Mouse (Mus musculus): ENCODE results near the gene Lpcat2. TPM values are rescaled to one million over a fixed set of nuclear protein-coding genes. Genes with fewer than 3 reads are reported as not detected.
A peak's percentile ranks its signal among the peaks of the same experiment; 100 is the strongest.

The Lpcat2 gene
- polyA plus RNA-seq, 1 experiment from 2014 or later: 3.5 TPM

DNA sequence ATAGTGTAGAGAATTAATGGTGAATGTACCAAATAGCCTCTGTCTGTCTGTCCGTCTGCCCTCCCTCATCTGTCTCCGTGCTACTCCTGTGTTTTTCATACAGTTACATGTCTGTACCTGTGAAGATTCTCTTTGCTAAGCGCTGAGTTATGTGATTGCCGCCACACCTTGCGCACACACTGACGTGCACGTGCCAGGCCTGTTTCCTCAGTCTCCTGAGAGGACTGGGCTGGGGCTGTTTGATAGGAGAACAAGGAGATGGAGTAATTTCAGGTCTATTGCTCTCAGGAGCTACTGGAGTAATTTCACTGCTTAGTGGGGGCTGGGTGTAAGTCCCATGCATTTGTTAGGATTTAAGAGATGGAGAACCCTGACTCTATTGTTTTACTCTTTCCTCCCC, 39.9 kb downstream of the Lpcat2 start:
- WGBS: 84% methylated on average over 7 of the region's 7 CpGs
- Histone ChIP-seq H3K9ac (no peak overlapping the region), H3K36me3 (no peaks in the 10 kb centered on the region), H3K4me1 (0 out of 2 replicates have a peak, but pooled peaks cover 5% of the 10 kb centered on the region), H3K4me3 (no peak overlapping the region), H3K27me3 (replicated peaks) (no peaks in the 10 kb centered on the region), H3K4me2 (no peak overlapping the region), H3K9me3 (no peaks in the 10 kb centered on the region), H3K27ac (replicated peaks) (no peak overlapping the region)
- no peak for ATAC-seq (ENCODE audit: extremely low read depth, insufficient number of reproducible peaks, low FRiP score, low TSS enrichment)

DNA sequence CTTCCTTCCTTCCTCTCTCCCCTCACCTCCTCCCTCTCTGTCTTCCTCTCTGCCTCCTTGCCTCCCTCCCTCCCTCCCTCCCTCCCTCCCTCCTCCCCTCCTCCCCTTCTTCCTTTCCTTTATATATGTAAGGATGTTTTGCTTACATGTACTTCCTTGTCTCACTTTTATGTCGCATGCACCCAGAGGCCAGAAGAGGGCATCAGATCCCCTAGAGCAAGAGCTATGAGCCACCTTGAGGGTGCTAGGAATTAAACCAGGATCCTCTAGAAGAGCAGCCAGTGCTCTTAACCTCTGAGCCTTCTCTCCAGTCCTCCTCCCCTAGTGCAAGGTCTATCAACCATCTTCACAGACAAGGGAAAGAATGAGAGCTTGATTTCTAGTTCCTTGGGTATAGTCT, 40.9 kb downstream of the Lpcat2 start:
- Histone ChIP-seq H3K4me1 (0 out of 2 replicates have a peak, but pooled peaks cover 5% of the 10 kb centered on the region), H3K9me3 (no peaks in the 10 kb centered on the region), H3K9ac (no peak overlapping the region), H3K27me3 (replicated peaks) (no peaks in the 10 kb centered on the region), H3K27ac (replicated peaks) (peak overlapping the region; percentile 75), H3K4me2 (no peak overlapping the region), H3K36me3 (no peaks in the 10 kb centered on the region), H3K4me3 (no peak overlapping the region)
- WGBS: 55% methylated on average over 1 of the region's 1 CpGs
- no peak for ATAC-seq (ENCODE audit: extremely low read depth, insufficient number of reproducible peaks, low FRiP score, low TSS enrichment)

DNA sequence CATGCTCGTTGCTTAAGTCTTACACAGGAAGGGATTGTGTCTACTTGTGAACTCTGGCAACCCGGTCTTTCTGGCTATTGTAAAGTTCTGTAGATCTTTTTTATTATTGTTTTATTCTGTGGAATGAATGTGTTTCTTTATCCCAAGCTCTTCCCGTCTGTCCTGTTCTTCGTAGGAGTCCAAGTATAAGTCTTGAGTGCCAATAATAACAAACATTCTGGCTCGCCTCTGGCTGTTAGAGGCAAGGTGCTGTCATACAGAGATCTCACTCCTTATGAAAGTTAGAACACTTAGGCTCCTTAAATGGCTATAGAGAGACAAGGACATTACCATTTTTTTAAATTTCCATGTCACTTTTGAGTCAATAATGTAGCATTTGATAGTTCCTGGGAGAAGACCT, 41.5 kb downstream of the Lpcat2 start:
- no peaks in the 10 kb centered on the region for H3K27me3 ChIP-seq (replicated peaks)
- WGBS: 50% methylated on average over 5 of the region's 5 CpGs
- no peak for ATAC-seq (ENCODE audit: extremely low read depth, insufficient number of reproducible peaks, low FRiP score, low TSS enrichment)
- 0 out of 2 replicates have a peak, but pooled peaks cover 5% of the 10 kb centered on the region for H3K4me1 ChIP-seq
- H3K9me3 ChIP-seq: no peaks in the 10 kb centered on the region
- no peaks in the 10 kb centered on the region for H3K36me3 ChIP-seq
- H3K27ac ChIP-seq (replicated peaks): peak overlapping the region; percentile 75
- no peak overlapping the region for H3K4me3 ChIP-seq
- H3K9ac ChIP-seq: no peak overlapping the region
- H3K4me2 ChIP-seq: no peak overlapping the region

DNA sequence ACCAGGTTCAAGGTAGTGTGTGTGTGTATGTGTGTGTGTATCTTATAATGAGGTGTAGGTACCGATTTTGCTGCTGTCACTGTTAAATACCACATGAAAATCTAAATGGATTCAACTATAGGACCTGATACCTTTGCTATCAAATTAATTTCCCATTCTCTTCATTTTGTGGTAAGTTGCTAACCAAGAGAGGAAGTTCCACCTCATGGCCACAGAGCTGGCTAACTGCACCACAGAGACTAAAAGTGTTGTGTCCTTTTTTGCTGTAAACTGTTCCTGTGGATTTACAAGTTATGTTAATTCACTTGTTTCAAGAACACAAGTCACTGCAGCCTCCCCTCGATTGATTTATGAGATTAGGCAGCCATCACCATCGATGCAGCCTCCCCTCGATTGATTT, 42.7 kb downstream of the Lpcat2 start:
- 0 out of 2 replicates have a peak, but pooled peaks cover 5% of the 10 kb centered on the region for H3K4me1 ChIP-seq

DNA sequence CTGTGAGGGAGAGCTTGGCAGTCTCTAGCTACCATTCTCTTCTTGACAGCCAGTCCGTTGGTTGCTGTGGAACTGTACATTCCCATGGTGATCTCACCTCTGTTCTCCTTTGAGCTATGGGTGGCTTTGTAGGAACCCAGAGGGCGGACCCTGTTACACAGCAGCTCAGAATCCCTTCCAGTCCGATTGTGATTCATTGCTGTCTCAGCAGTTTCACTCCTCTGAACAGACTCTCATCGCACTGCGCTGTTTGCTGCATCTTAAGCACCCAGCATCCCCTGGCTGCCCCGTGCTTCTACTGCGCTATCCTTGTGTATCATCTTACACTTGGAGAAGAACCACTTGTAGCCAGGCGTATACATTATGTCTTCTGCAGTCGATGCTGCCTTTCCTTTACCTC, 44.5 kb downstream of the Lpcat2 start:
- H3K27ac ChIP-seq (replicated peaks): no peak overlapping the region
- WGBS: 81% methylated on average over 9 of the region's 9 CpGs
- H3K9me3 ChIP-seq: no peaks in the 10 kb centered on the region
- no peaks in the 10 kb centered on the region for H3K36me3 ChIP-seq
- ATAC-seq (ENCODE audit: extremely low read depth, insufficient number of reproducible peaks, low FRiP score, low TSS enrichment): no peak
- no peak overlapping the region for H3K4me2 ChIP-seq
- H3K27me3 ChIP-seq (replicated peaks): no peaks in the 10 kb centered on the region
- H3K4me1 ChIP-seq: 0 out of 2 replicates have a peak, but pooled peaks cover 5% of the 10 kb centered on the region
- no peak overlapping the region for H3K4me3 ChIP-seq
- no peak overlapping the region for H3K9ac ChIP-seq

More for the DNA sequence above, 42.7 kb downstream of the Lpcat2 start:
- Histone ChIP-seq H3K27ac (replicated peaks) (0 out of 2 replicates have a peak overlapping the region, but pooled peaks have one; percentile 59), H3K27me3 (replicated peaks) (no peaks in the 10 kb centered on the region), H3K4me2 (no peak overlapping the region), H3K36me3 (no peaks in the 10 kb centered on the region), H3K9me3 (no peaks in the 10 kb centered on the region), H3K9ac (no peak overlapping the region), H3K4me3 (no peak overlapping the region)
- no peak for ATAC-seq (ENCODE audit: extremely low read depth, insufficient number of reproducible peaks, low FRiP score, low TSS enrichment)
- 79% methylated on average over 4 of the region's 4 CpGs for WGBS

DNA sequence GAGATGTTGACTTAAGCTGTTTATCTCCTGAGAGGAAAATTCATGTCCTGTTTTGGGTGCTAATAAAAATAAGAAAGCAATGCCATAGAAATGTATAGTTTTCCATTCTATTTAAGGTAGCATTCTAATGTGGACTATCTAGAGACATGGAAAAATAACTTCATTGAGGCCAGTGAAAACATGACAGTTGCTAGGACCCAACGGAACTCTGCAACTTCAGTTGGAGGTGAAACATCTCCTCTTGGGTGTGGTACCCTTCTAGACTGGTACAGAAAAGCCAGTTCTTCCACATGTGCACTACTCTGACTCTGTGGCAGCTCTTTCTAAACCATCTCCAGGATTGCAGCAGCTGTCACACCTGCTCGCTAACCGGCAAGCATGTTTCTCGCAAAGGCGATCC, 46.0 kb downstream of the Lpcat2 start, which contains the start of gene Capns2:
Capns2 (plus strand) TSS at position 301 of the 400 bp plus-strand sequence.
- Histone ChIP-seq H3K27ac (replicated peaks) (no peak within 1 kb of the TSS), H3K4me2 (no peak within 1 kb of the TSS), H3K36me3 (no peaks in the 10 kb centered on the region), H3K9me3 (no peaks in the 10 kb centered on the region), H3K4me3 (no peak within 1 kb of the TSS), H3K27me3 (replicated peaks) (no peaks in the 10 kb centered on the region), H3K4me1 (0 out of 2 replicates have a peak, but pooled peaks cover 5% of the 10 kb centered on the region), H3K9ac (no peak within 1 kb of the TSS)
- ATAC-seq (ENCODE audit: extremely low read depth, insufficient number of reproducible peaks, low FRiP score, low TSS enrichment): no peak
- WGBS: 90% methylated on average over 5 of the region's 5 CpGs

DNA sequence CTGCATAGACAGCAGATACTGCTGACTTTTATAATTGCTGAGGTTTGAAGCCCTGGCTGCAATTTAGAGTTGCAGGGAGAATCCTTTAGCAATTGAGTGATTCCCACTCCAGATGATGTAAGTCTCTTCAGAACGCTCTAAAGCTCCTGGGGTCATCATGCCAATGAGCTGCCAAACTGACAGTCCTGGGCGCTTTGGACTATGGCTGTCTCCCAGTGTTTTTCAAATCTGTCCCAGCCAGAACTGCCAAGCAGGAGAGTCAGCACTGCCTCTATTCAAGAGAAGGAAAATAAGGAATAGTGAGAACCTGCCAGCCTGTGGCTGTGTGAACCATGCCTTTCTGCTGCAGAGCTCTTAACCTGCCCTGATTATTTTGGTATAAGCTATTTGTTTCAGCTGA, 47.8 kb downstream of the Lpcat2 start:
- no peak overlapping the region for H3K27ac ChIP-seq (replicated peaks)
- no peaks in the 10 kb centered on the region for H3K36me3 ChIP-seq
- H3K27me3 ChIP-seq (replicated peaks): no peaks in the 10 kb centered on the region
- H3K9ac ChIP-seq: no peak overlapping the region
- WGBS: 69% methylated on average over 2 of the region's 2 CpGs
- H3K4me1 ChIP-seq: no peaks in the 10 kb centered on the region
- no peak overlapping the region for H3K4me2 ChIP-seq
- ATAC-seq (ENCODE audit: extremely low read depth, insufficient number of reproducible peaks, low FRiP score, low TSS enrichment): no peak
- H3K9me3 ChIP-seq: no peaks in the 10 kb centered on the region
- no peak overlapping the region for H3K4me3 ChIP-seq

DNA sequence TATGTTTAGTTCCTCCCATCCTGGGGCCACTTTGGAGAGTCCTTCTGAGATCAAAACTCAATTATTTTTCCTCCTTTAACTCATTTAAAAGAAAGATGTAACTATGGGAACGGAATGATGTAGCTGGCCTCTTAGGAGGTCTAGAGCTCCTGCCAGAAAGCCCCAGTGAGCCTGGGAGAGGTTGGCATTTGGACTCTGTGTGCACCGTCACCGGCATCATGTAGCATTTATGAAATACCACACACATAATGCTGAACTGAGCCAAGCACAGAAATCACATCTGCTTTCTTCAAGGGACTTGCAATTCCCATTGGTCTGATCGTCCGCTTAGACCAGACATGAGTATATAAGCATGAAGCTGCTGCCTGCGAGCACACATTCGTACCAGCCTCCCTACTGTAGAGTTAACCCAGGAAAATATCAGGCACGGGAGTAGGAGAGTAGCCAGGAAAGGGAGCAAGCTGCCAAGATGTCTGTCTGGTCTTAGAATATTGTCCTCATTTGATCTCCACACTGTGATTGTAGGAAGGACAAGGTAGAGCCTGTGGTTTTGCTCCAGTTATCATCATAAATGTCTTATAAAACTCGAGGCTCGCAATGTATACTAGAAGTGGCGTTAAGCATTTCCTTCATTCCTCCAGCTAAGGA, 48.5 kb downstream of the Lpcat2 start:
- Histone ChIP-seq H3K4me1 (no peaks in the 10 kb centered on the region), H3K4me2 (no peak overlapping the region), H3K36me3 (no peaks in the 10 kb centered on the region), H3K9me3 (no peaks in the 10 kb centered on the region), H3K4me3 (no peak overlapping the region), H3K27me3 (replicated peaks) (no peaks in the 10 kb centered on the region), H3K27ac (replicated peaks) (no peak overlapping the region), H3K9ac (no peak overlapping the region)
- no peak for ATAC-seq (ENCODE audit: extremely low read depth, insufficient number of reproducible peaks, low FRiP score, low TSS enrichment)
- 79% methylated on average over 11 of the region's 11 CpGs for WGBS

DNA sequence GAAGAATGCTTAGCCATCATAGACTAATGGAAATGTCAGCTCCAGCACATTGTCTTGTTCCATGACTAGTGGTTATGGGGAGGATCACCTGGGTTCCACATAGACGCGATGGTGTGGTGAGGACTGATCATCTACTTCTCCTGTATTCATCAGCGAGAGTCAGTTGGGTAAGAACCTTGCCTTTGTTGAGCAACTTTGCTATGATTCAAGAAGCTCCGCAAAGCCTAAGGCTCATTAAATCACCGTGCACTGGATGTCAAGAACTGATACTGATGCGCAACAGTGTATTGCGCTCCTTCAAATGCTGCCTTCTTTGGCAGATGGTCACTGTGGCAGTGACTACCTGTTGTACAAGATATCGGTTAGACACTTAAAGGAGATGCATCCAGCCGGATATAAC, 51.4 kb downstream of the Lpcat2 start:
- Histone ChIP-seq H3K4me1 (no peaks in the 10 kb centered on the region), H3K4me2 (no peak overlapping the region), H3K9me3 (no peaks in the 10 kb centered on the region), H3K36me3 (no peaks in the 10 kb centered on the region), H3K4me3 (no peak overlapping the region), H3K9ac (no peak overlapping the region), H3K27me3 (replicated peaks) (no peaks in the 10 kb centered on the region), H3K27ac (replicated peaks) (no peak overlapping the region)
- 89% methylated on average over 9 of the region's 9 CpGs for WGBS
- no peak for ATAC-seq (ENCODE audit: extremely low read depth, insufficient number of reproducible peaks, low FRiP score, low TSS enrichment)

DNA sequence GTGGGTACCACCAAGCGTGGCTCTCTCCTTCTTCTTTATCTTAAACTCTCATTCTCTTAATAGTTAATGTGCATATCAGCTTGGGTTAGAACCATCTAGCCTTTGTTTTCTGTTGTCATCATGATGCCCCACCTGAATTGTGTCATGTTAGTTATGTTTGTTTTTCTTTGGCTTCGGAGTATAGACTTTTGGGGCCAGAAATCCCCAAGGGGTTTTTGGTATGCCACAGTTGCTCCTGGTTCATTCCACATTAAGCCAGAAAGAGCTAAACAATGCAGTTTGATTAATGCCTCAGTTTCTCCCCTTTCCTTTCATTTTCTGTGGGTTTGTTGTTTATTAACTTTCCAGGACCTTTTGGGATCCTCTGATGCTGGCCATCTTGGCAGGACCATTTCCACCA, 53.3 kb downstream of the Lpcat2 start:
- ATAC-seq (ENCODE audit: extremely low read depth, insufficient number of reproducible peaks, low FRiP score, low TSS enrichment): no peak
- Histone ChIP-seq H3K27ac (replicated peaks) (no peak overlapping the region), H3K36me3 (no peaks in the 10 kb centered on the region), H3K9me3 (no peaks in the 10 kb centered on the region), H3K4me3 (no peak overlapping the region), H3K4me1 (no peaks in the 10 kb centered on the region), H3K4me2 (no peak overlapping the region), H3K27me3 (replicated peaks) (no peaks in the 10 kb centered on the region), H3K9ac (no peak overlapping the region)
- 71% methylated on average over 2 of the region's 2 CpGs for WGBS

DNA sequence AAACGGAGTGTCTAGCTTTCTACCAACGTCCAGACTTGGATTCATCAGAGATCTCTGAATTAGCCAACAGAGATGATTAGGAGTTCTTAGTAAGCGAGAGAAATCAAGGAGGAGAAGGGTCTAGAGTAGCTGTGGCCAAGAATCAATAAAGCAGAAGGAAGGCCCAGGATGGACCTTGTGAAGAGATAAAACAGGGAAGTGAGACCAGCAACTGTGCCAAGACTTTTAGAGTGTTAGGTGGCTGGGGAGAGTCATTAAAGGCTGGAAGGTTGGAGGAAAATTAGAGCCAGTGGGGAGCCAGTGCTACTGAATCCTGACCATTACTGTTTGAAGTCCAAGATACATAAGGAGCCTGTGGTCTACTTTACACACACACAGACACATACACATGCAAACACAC, 56.3 kb downstream of the Lpcat2 start:
- no peaks in the 10 kb centered on the region for H3K36me3 ChIP-seq
- H3K27me3 ChIP-seq (replicated peaks): no peaks in the 10 kb centered on the region
- no peak overlapping the region for H3K4me3 ChIP-seq
- H3K4me1 ChIP-seq: no peaks in the 10 kb centered on the region
- no peak for ATAC-seq (ENCODE audit: extremely low read depth, insufficient number of reproducible peaks, low FRiP score, low TSS enrichment)
- H3K27ac ChIP-seq (replicated peaks): no peak overlapping the region
- no peak overlapping the region for H3K9ac ChIP-seq
- H3K9me3 ChIP-seq: no peaks in the 10 kb centered on the region
- no peak overlapping the region for H3K4me2 ChIP-seq
- WGBS: 81% methylated on average over 3 of the region's 3 CpGs

DNA sequence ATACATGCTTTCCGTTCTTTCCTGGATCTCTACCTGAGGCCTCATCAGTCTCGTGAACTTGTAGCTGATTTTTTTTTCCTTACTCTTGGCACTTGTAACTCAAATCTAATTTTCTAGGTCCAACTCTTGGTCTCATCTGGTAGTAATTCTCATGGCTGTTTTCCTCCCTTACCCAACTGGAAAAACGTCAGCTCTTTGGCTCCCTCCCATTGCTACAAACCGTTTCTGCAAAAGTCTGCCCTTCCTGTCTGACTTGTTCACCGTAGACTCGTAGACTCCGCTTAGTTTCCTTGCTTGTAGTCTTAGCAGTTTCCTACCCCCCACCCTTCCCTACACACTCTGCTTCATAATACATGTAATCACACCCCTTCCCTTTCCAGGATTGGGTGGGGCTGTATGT, 58.3 kb downstream of the Lpcat2 start:
- 77% methylated on average over 7 of the region's 7 CpGs for WGBS
- Histone ChIP-seq H3K4me3 (no peak overlapping the region), H3K9ac (no peak overlapping the region), H3K27me3 (replicated peaks) (no peaks in the 10 kb centered on the region), H3K4me2 (no peak overlapping the region), H3K36me3 (no peaks in the 10 kb centered on the region), H3K27ac (replicated peaks) (no peak overlapping the region), H3K9me3 (no peaks in the 10 kb centered on the region), H3K4me1 (no peaks in the 10 kb centered on the region)
- ATAC-seq (ENCODE audit: extremely low read depth, insufficient number of reproducible peaks, low FRiP score, low TSS enrichment): no peak
